Comparison of ENCODE assay signal across 7 mouse cellular contexts in the genomic region with DNA sequence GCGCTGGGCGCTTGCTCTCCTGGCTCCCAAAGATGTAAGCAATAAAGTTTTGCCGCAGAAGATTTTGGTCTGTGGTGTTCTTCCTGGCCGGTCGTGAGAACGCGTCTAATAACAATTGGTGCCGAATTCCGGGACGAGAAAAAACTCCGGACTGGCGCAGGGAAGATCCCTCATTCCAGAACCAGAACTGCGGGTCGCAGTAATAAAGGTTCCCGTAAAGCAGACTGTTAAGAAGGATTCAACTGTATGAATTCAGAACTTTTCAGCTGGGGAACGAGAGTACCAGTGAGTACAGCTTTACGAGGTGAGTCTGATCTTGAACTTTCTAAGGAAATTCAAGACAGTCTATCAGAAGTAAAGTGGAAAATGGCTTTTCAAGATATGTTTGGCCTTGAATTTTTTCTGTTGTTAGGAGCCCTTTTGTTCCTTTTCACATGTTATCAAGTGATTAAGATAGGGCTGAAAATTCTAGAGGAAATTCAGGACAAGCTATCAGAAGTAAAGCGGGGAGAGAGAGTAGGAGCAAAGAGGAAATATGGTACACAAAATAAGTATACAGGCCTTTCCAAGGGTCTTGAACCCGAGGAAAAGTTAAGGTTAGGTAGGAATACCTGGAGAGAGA.
DNase-seq lines count a peak whose midpoint lies in the region.

No protein-coding gene starts in this region.

- peak; percentile 75 for DNase-seq in cerebellum, adult 9-10 months
- peak; percentile 58 to 79 for DNase-seq in heart, adult 18-20 months
- peak; percentile 65 for DNase-seq in kidney, adult 9 months
- DNase-seq in left cerebral cortex, adult 18-20 months (ENCODE audit: low spot score in 2 of 2): peak; percentile 36 to 75
- DNase-seq in lung, postnatal 36 days: peak; percentile 41
- peak; percentile 59 to 72 for DNase-seq in spleen, adult 18-20 months
- peak; percentile 41 for DNase-seq in thymus, postnatal 4 days

Comparison
In these comparisons a context has a peak if more than half of its experiments do, and no peak if none do; other contexts are left out.
1. Peak in every context shown above with its lines: DNase-seq.